Mouse (Mus musculus) small intestine, adult 2 months (tissue): ENCODE data around the gene Dnah3. TPM values are rescaled to one million over a fixed set of nuclear protein-coding genes. Genes with fewer than 3 reads are reported as not detected.

Source experiments
- H3K27ac ChIP-seq: fragments of 200-500 bp; 2 replicates; pipeline ENCODE4 v1.5.1; 2012; ENCODE audit warnings: low read depth, low read length, control low read depth, inconsistent platforms; ENCODE audit not compliant: insufficient read depth
- H3K27me3 ChIP-seq: fragments of 200-500 bp; 2 replicates; pipeline ENCODE4 v1.6.1; 2012; ENCODE audit warnings: mild to moderate bottlenecking, moderate library complexity, low read length, inconsistent platforms; ENCODE audit not compliant: control insufficient read depth, insufficient read depth
- H3K36me3 ChIP-seq: fragments of 200-500 bp; 2 replicates; pipeline ENCODE4 v1.6.1; 2012; ENCODE audit warnings: mild to moderate bottlenecking, low read length, control low read depth, inconsistent platforms; ENCODE audit not compliant: control insufficient read depth, insufficient read depth
- H3K4me1 ChIP-seq: fragments of 200-500 bp; 2 replicates; pipeline ENCODE4 v1.6.1; 2012; ENCODE audit warnings: low read length, inconsistent platforms, mixed read lengths; ENCODE audit not compliant: control insufficient read depth, insufficient read depth, insufficient read length
- H3K4me3 ChIP-seq: fragments of 200-500 bp; 2 replicates; pipeline ENCODE4 v1.5.1; 2012; ENCODE audit warnings: low read depth, mild to moderate bottlenecking, control low read depth, inconsistent platforms, low read length, moderate library complexity
- CTCF ChIP-seq: fragments of 200-500 bp; IDR thresholded peaks from 2 replicates; pipeline ENCODE4 v1.5.1; 2012; ENCODE audit warnings: low read depth, mild to moderate bottlenecking, control low read depth, inconsistent platforms, low read length, moderate library complexity, mixed read lengths; ENCODE audit not compliant: insufficient replicate concordance, insufficient read length; ENCODE audit errors: extremely low read depth
- POLR2A ChIP-seq: fragments of 200-500 bp; IDR thresholded peaks from 2 replicates; pipeline ENCODE4 v1.6.1; 2012; ENCODE audit warnings: low read depth, mild to moderate bottlenecking, control low read depth, inconsistent platforms, low read length, moderate library complexity
- WGBS: fragments of 180-500 bp; shearing (Covaris S2); methylation state at CpG from one replicate; pipeline ENCODE4 v1.1.7; 2018; 5-methylcytosine and 5-hydroxymethylcytosine counted together
- polyA plus RNA-seq: library from polyadenylated mRNA; depleted of rRNA; stranded (reverse); fragments of >200 nt; gene quantifications from 2 replicates; pipeline ENCODE4 v1.2.3, GENCODE M21; 2012

The Dnah3 gene
- polyA plus RNA-seq, 1 experiment: not detected

- Histone ChIP-seq H3K27ac (no peak overlapping the region), H3K27me3 (no peaks in the 10 kb centered on the region), H3K36me3 (no peaks in the 10 kb centered on the region), H3K4me1 (no peaks in the 10 kb centered on the region), H3K4me3 (no peak overlapping the region)
- TF ChIP-seq POLR2A (no peak), CTCF (no peak)
- 85% methylated on average over 3 of the region's 3 CpGs for WGBS
Observed at GRCm38 (mm10) chr7:120055479-120055878, 39.6 kb downstream of the Dnah3 start.

DNA sequence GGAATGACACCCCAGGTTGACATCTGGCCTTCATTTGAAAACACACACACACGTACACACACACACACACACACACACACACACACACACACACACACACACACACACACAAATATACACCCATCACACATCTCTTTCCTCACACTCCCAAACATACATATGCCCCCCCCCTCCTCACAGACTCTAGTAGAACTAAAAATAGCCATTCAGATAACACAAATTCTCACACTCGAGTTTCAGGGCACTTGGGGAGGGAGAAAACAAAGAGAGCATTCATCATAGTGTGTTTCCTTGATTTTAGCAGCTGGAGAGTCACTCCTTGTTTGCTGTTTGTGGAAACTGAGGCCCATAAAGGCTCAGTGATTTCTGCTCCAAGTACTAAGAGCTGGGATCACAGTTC, 41.1 kb downstream of the Dnah3 start:
- Histone ChIP-seq H3K4me1 (no peaks in the 10 kb centered on the region), H3K4me3 (no peak overlapping the region), H3K27me3 (no peaks in the 10 kb centered on the region), H3K27ac (no peak overlapping the region), H3K36me3 (no peaks in the 10 kb centered on the region)
- no peak for TF ChIP-seq POLR2A
- TF ChIP-seq CTCF: no peak
- WGBS: 25% methylated on average over 2 of the region's 2 CpGs

- H3K27me3 ChIP-seq: no peaks in the 10 kb centered on the region
- H3K36me3 ChIP-seq: no peaks in the 10 kb centered on the region
- TF ChIP-seq POLR2A (no peak), CTCF (no peak)
- H3K4me3 ChIP-seq: no peak overlapping the region
- no peak overlapping the region for H3K27ac ChIP-seq
- H3K4me1 ChIP-seq: no peaks in the 10 kb centered on the region
Observed at GRCm38 (mm10) chr7:120050447-120050846, 44.6 kb downstream of the Dnah3 start.

DNA sequence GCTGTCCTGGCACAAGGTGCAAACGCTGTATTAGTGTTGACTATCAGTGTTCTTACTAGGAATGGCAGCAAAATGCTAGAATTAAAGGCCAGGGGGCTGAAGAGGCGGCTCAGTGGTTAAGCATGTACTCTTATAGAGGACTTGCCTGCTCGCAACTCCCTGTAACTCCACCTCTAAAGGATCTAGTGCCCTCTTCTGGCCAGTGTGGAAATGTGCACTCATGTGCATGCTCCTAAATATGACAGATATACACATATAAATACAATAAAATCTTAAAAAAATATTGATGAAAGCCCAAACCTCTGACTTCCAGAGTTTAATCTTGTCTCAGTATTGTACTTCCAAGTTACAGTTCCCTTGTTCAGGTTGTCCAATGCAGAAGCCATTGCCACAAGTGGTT, 51.1 kb downstream of the Dnah3 start:
- Histone ChIP-seq H3K4me3 (no peak overlapping the region), H3K4me1 (no peaks in the 10 kb centered on the region), H3K36me3 (no peaks in the 10 kb centered on the region), H3K27me3 (no peaks in the 10 kb centered on the region), H3K27ac (no peak overlapping the region)
- peak; percentile 18; the same call in 1 of the 2 replicates for TF ChIP-seq CTCF
- no peak for TF ChIP-seq POLR2A
- WGBS: 91% methylated on average over 3 of the region's 3 CpGs

DNA sequence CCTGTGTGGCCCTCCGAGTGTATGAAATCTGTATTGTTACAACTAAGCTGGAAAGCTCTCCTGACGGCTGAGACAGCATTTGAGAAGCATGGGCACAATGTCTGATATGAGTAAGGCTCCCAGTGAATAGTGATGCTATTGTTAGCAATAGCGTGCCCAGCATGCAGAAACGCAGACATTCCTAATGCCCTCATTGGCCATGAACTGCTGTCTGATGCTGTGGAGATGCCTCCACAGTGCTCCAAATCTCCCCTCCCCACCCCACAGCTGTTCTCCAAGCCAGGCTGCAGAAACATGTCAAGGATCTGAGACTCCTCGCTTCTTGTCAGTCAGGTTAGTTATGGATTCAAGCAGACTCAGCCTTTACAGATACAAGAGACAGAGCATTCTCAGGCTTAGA, 58.7 kb downstream of the Dnah3 start:
- Histone ChIP-seq H3K4me3 (no peak overlapping the region), H3K27me3 (no peaks in the 10 kb centered on the region), H3K4me1 (no peaks in the 10 kb centered on the region), H3K36me3 (no peaks in the 10 kb centered on the region), H3K27ac (no peak overlapping the region)
- no peak for TF ChIP-seq CTCF
- no peak for TF ChIP-seq POLR2A
- 78% methylated on average over 5 of the region's 5 CpGs for WGBS

DNA sequence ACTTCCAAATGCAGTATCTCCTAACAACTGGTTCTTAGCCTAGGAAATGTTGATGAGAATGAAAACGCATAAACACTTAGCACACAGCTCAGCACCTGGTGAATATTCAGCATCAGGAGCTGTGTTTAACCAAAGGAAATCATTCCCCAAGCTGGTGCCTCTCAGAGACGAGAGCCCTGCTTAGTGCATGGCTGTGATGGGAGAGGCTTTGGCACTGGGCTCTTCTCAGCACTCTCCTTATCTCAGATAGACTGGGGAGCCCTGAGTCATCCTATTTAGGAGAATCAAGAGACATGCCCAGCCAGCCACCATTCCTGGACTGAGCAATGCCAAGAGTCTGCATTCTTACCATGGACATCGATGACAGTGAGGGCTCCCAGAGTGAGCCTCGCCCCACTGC, 60.1 kb downstream of the Dnah3 start:
- H3K27me3 ChIP-seq: no peaks in the 10 kb centered on the region
- no peak overlapping the region for H3K4me3 ChIP-seq
- 71% methylated on average over 4 of the region's 4 CpGs for whole genome bisulfite sequencing
- H3K27ac ChIP-seq: no peak overlapping the region
- H3K36me3 ChIP-seq: no peaks in the 10 kb centered on the region
- no peaks in the 10 kb centered on the region for H3K4me1 ChIP-seq
- TF ChIP-seq POLR2A: no peak
- no peak for TF ChIP-seq CTCF

DNA sequence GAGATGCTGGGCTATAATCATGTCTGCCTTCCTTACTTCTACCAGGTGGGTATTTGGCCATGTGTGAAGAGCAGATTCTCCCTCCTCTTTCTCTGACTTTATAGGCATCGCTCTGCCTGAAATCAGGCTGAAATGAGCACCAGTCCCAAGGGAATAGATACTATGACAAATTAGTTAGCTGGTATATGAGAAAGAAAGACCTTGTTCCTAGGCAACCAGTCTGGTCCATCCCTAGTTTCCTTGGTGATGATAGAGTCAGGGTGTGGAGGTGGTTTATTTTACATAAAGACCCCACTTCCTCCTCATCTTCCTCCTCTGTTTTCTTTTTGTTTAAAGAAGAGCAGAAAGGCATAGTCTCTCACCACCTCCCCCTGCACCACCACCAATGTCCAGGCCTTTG, 60.5 kb downstream of the Dnah3 start:
- Histone ChIP-seq H3K27ac (no peak overlapping the region), H3K4me1 (no peaks in the 10 kb centered on the region), H3K27me3 (no peaks in the 10 kb centered on the region), H3K36me3 (no peaks in the 10 kb centered on the region), H3K4me3 (no peak overlapping the region)
- TF ChIP-seq CTCF (no peak), POLR2A (no peak)
- 82% methylated on average over 1 of the region's 1 CpGs for WGBS

DNA sequence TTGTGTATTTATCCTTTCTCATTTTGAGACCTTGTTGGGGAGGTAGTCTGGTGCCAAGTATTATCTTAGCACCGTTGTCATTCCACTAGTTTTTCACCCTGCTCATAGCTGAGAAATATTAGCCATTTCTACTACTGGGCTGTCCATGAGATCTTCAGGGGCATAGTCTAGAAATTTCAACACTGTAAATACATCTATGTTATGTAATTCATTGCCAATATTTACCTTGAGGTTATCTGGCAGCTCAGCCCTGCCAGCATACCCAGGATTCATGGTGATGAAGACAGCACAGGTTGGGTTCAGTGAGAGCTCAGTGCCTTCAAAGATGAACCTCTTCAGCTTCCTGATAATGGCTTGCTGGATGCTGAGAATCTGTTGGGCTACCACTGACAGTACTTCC, 66.4 kb downstream of the Dnah3 start:
- 77% methylated on average over 1 of the region's 1 CpGs for WGBS
- no peaks in the 10 kb centered on the region for H3K27me3 ChIP-seq
- no peak for TF ChIP-seq CTCF
- no peak for TF ChIP-seq POLR2A
- no peak overlapping the region for H3K27ac ChIP-seq
- no peaks in the 10 kb centered on the region for H3K36me3 ChIP-seq
- no peaks in the 10 kb centered on the region for H3K4me1 ChIP-seq
- H3K4me3 ChIP-seq: no peak overlapping the region
